Mouse (Mus musculus) lung, embryonic 14.5 days (tissue): ENCODE data around the gene Smarcad1. TPM values are rescaled to one million over a fixed set of nuclear protein-coding genes. Genes with fewer than 3 reads are reported as not detected.
"Not testable (repeated sequence)": the region's sequence is repeated elsewhere in the genome, so short reads cannot be mapped to it uniquely, and the experiment has no call there.

ENCODE experiments used
- ATAC-seq: fragments of 200-750 bp; cut with Nextera tagmentation; 2 replicates; pipeline ENCODE4 v1.8.0; 2017; ENCODE audit warnings: mild to moderate bottlenecking, moderate TSS enrichment, moderate library complexity; ENCODE audit not compliant: insufficient read depth
- DNase-seq: peaks from one replicate; pipeline ENCODE4 v3.0.0-alpha.2; 2015
- H3K27ac ChIP-seq: fragments of 300-500 bp; sonication (generic); 2 replicates; pipeline ENCODE4 v1.5.1; 2014; ENCODE audit warnings: low read depth, mild to moderate bottlenecking, moderate library complexity
- H3K27me3 ChIP-seq: fragments of 300-500 bp; sonication (generic); 2 replicates; pipeline ENCODE4 v1.6.1; 2014; ENCODE audit warnings: low read length, control low read depth; ENCODE audit not compliant: insufficient read depth
- H3K36me3 ChIP-seq: fragments of 300-500 bp; sonication (generic); 2 replicates; pipeline ENCODE4 v1.6.1; 2014; ENCODE audit warnings: control low read depth; ENCODE audit not compliant: insufficient read depth
- H3K4me1 ChIP-seq: fragments of 300-500 bp; sonication (generic); 2 replicates; pipeline ENCODE4 v1.6.1; 2014; ENCODE audit warnings: antibody characterized with exemption, control low read depth; ENCODE audit not compliant: insufficient read depth
- H3K4me2 ChIP-seq: fragments of 300-500 bp; sonication (generic); 2 replicates; pipeline ENCODE4 v1.6.1; 2014; ENCODE audit warnings: mild to moderate bottlenecking
- H3K4me3 ChIP-seq: fragments of 300-500 bp; sonication (generic); 2 replicates; pipeline ENCODE4 v1.5.1; 2014; ENCODE audit warnings: low read depth, low read length
- H3K9ac ChIP-seq: fragments of 300-500 bp; sonication (generic); 2 replicates; pipeline ENCODE4 v1.6.1; 2014
- H3K9me3 ChIP-seq: fragments of 300-500 bp; sonication (generic); 2 replicates; pipeline ENCODE4 v1.6.1; 2016; ENCODE audit warnings: low read depth, low read length, control low read depth
- CTCF ChIP-seq: IDR thresholded peaks from 2 replicates; pipeline ENCODE4 v1.5.1; 2016; ENCODE audit warnings: antibody characterized with exemption, low read depth
- WGBS: fragments of 180-500 bp; shearing (Covaris S2); extraction: QIAGEN DNeasy Blood & Tissue Kit; methylation state at CpG from one replicate; pipeline ENCODE4 v1.1.7; 2014; 5-methylcytosine and 5-hydroxymethylcytosine counted together
- polyA plus RNA-seq: library from polyadenylated mRNA; unstranded; fragments of >200 nt; fragmentation: Nextera tagmentation; extraction: Ambion mirVana; gene quantifications from 2 replicates; pipeline ENCODE4 v1.2.1, GENCODE M21; 2014

Smarcad1 gene
- polyA plus RNA-seq, 1 experiment from 2014 or later, result 87.2 TPM

DNA sequence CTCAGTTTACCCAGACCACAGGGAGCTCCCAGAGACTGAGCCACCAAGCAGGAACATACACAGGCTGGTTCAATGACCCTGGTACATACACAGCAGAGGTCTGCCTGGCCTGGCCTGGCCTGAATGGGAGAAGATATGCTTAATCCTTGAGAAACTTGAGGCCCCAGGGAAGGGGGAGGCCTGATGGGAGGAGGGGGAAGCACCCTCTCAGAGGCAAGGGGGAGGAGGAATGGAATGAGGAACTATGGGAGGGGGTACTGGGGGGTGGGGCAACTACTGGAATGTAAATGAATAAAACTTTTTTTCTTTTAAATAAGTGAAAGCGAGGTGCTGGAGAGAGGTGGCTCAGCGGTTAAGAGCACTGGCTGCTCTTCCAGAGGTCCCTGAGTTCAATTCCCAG lies 30.2 kb upstream of the Smarcad1 start:
- Histone ChIP-seq H3K9me3 (no peaks in the 10 kb centered on the region), H3K4me2 (no peak overlapping the region), H3K36me3 (no peaks in the 10 kb centered on the region), H3K27me3 (no peaks in the 10 kb centered on the region), H3K4me1 (no peaks in the 10 kb centered on the region), H3K9ac (no peak overlapping the region), H3K4me3 (no peak overlapping the region), H3K27ac (no peak overlapping the region)
- DNase-seq (no peak), ATAC-seq (no peak)
- 74% methylated on average over 2 of the region's 2 CpGs for WGBS
- no peak for TF ChIP-seq CTCF

DNA sequence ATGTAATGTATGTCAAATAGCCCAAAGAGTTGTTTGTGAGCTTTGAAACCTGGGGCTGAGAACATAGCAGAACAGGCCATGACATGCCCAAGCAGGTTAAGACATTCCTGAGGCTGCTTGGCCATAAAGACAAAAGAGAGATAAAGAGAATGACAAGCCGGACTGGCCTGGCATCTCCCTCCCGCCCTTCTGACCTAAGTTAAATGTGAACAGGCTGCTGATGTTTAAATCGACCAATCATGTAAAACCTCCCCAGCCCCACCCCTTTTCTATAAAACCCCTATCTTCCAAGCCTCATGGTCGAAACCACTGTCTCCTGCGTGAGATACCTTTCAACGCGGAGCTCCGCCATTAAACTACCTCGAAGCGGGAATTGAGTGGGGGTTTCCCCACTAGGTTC lies 24.8 kb upstream of the Smarcad1 start:
- no peak for DNase-seq
- Histone ChIP-seq H3K27me3 (no peaks in the 10 kb centered on the region), H3K9ac (no peak overlapping the region), H3K4me1 (no peaks in the 10 kb centered on the region), H3K27ac (no peak overlapping the region), H3K4me3 (no peak overlapping the region), H3K9me3 (no peaks in the 10 kb centered on the region), H3K36me3 (no peaks in the 10 kb centered on the region), H3K4me2 (no peak overlapping the region)
- TF ChIP-seq CTCF, result no peak
- ATAC-seq, result no peak
- 93% methylated on average over 10 of the region's 10 CpGs for WGBS

DNA sequence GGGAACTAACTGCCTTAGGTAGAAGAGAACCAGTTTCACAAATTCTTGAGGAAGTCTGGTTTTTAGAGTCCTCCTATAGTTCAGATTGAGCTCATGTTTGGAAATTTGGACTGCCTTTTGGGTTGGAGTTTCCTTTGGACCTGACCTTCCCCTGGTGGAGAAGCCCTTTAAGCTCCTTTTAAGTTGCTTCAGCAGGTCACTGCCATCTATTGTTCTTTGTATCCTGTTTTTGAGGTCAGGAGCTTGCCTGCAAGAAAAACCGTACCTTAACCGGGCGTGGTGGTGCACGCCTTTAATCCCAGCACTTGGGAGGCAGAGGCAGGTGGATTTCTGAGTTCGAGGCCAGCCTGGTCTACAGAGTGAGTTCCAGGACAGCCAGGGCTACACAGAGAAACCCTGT lies 23.4 kb upstream of the Smarcad1 start:
- not testable (repeated sequence) for H3K27ac ChIP-seq, H3K36me3 ChIP-seq, DNase-seq, H3K4me1 ChIP-seq, H3K4me2 ChIP-seq, H3K27me3 ChIP-seq, H3K9me3 ChIP-seq, H3K9ac ChIP-seq, H3K4me3 ChIP-seq, ATAC-seq
- 79% methylated on average over 5 of the region's 5 CpGs for WGBS

DNA sequence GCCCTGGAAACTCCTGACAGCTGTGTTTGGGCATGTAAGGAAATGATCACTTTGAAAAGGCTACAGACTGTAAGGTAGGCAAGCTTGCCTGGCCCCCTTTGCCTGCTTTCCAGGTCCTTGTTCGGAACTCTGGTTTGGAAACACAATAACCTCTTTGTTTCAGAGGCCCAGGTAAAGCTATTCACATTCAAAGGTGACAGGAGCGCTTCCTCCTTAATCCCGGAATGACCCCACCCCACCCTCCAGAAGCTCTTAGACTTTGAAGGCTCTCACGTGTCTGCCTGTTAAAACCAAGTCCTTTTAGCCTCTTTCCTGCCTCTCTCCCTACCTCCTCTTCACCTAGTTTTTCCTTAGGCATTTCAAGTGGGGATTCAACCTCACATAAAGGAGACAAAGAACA lies 20.5 kb upstream of the Smarcad1 start:
- peak overlapping the region; percentile 19 for H3K27ac ChIP-seq
- H3K9ac ChIP-seq, result no peak overlapping the region
- 11% methylated on average over 4 of the region's 4 CpGs for WGBS
- H3K9me3 ChIP-seq, result no peaks in the 10 kb centered on the region
- no peaks in the 10 kb centered on the region for H3K27me3 ChIP-seq
- no peak for TF ChIP-seq CTCF
- H3K36me3 ChIP-seq, result no peaks in the 10 kb centered on the region
- no peak overlapping the region for H3K4me3 ChIP-seq
- peak; percentile 40 for DNase-seq
- no peak overlapping the region for H3K4me2 ChIP-seq
- peak; percentile 44 for ATAC-seq
- no peaks in the 10 kb centered on the region for H3K4me1 ChIP-seq

DNA sequence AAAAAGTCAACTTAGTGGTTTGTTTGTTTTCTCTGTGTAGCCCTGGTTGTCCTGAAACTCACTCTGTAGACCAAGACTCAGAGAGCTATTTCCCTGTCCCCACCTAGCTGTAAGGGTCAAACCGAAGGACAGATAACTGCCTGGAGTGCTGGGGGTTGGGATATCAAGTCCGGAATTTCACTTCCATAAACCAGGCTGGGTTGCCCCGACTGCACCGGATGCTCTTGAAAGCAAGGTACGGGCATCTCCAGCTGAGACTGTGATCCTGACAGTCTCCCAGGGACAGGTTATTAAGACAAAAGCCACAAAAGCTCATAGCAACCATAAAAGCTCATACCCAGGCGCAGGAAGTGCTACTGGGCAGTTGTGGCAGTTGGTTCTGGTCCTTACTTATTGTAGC lies 19.3 kb upstream of the Smarcad1 start:
- 66% methylated on average over 6 of the region's 6 CpGs for WGBS
- no peak overlapping the region for H3K9ac ChIP-seq
- H3K9me3 ChIP-seq, result no peaks in the 10 kb centered on the region
- H3K4me2 ChIP-seq, result no peak overlapping the region
- DNase-seq, result no peak
- H3K4me3 ChIP-seq, result no peak overlapping the region
- no peaks in the 10 kb centered on the region for H3K36me3 ChIP-seq
- H3K27me3 ChIP-seq, result no peaks in the 10 kb centered on the region
- H3K27ac ChIP-seq, result no peak overlapping the region
- ATAC-seq, result no peak
- TF ChIP-seq CTCF, result no peak
- H3K4me1 ChIP-seq, result no peaks in the 10 kb centered on the region

DNA sequence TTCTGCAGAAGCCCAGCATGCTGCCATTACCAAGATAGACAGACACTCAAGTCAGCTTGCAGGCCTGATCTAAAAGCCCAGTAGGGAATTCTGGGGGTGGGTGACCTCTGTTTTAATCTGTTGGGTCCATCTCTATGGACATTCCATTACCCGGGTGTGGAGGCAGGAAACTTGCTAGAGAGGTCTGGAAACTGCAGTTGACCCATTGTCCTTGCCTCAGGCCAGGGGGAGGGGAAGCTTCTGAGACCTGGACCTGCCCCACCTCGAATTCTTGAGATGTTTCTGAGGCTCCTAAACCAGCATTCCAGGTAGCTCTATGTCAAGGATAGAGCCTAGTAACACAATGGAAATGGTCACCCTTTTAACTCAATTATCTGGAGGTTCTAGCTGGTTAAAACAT lies 17.7 kb upstream of the Smarcad1 start:
- TF ChIP-seq CTCF, result no peak
- no peaks in the 10 kb centered on the region for H3K9me3 ChIP-seq
- ATAC-seq (no peak), DNase-seq (no peak)
- no peak overlapping the region for H3K4me2 ChIP-seq
- WGBS, result 34% methylated on average over 2 of the region's 2 CpGs
- no peak overlapping the region for H3K4me3 ChIP-seq
- H3K27me3 ChIP-seq, result no peaks in the 10 kb centered on the region
- no peak overlapping the region for H3K27ac ChIP-seq
- no peaks in the 10 kb centered on the region for H3K36me3 ChIP-seq
- no peaks in the 10 kb centered on the region for H3K4me1 ChIP-seq
- no peak overlapping the region for H3K9ac ChIP-seq

DNA sequence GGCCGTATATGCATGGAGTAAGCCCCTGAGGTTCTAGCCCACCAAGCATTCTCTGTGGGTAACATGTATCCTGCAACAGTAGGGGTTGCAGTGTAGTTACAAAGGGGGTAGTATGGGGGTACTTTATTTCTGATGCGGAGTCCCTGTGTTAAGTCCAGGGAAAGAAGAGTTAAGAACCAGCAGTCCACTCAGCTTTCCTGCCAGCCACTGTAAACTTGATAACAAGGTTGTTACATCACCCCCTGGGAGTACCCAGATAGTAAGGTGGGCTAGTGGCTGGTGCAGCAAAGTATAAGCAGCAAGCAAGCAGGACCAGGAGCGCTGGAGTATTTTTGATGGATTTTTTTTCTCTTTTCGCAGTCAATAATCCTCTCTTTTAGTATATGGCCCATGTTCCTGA lies 17.3 kb upstream of the Smarcad1 start:
- WGBS, result 94% methylated on average over 4 of the region's 4 CpGs
- Histone ChIP-seq H3K4me1 (no peaks in the 10 kb centered on the region), H3K36me3 (no peaks in the 10 kb centered on the region), H3K27ac (no peak overlapping the region), H3K9ac (no peak overlapping the region), H3K27me3 (no peaks in the 10 kb centered on the region), H3K4me3 (no peak overlapping the region), H3K9me3 (no peaks in the 10 kb centered on the region), H3K4me2 (no peak overlapping the region)
- no peak for TF ChIP-seq CTCF
- DNase-seq (no peak), ATAC-seq (no peak)

DNA sequence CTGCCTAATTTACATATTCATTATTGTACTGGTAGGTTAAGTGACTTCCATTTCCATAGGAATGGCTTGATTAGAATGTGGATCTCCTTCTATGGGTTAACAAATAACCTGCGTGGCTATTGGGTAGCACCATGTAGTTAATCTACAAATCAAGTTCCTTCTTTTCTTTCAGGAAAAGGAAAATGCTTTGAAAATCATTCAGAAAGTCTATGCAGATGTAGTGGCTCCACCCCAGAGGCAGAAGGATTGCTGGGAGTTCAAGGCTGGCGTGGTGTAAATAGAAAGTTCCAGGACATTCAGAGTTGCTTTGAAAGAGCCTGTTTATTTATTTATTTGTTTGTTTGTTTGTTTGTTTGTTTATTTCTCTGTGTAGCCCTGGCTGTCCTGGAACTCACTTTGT lies 7.7 kb upstream of the Smarcad1 start:
- H3K4me3 ChIP-seq, result no peak overlapping the region
- H3K9ac ChIP-seq, result no peak overlapping the region
- TF ChIP-seq CTCF, result no peak
- H3K9me3 ChIP-seq, result no peaks in the 10 kb centered on the region
- no peaks in the 10 kb centered on the region for H3K36me3 ChIP-seq
- DNase-seq (no peak), ATAC-seq (no peak)
- no peaks in the 10 kb centered on the region for H3K27me3 ChIP-seq
- no peaks in the 10 kb centered on the region for H3K4me1 ChIP-seq
- no peak overlapping the region for H3K27ac ChIP-seq
- WGBS, result 93% methylated on average over 2 of the region's 2 CpGs
- no peak overlapping the region for H3K4me2 ChIP-seq
